Mouse (Mus musculus) CD4-positive, CD25-positive, alpha-beta regulatory T cell, adult 9 weeks (primary cell): ENCODE data around the gene Knstrn. TPM values are rescaled to one million over a fixed set of nuclear protein-coding genes. Genes with fewer than 3 reads are reported as not detected.

Source experiments
- polyA plus RNA-seq: library from polyadenylated mRNA; unstranded; fragments of 100-300 nt; shearing (Covaris generic); gene quantifications from one replicate; pipeline ENCODE4 v1.2.1, GENCODE M21; 2017

The Knstrn gene
- 10.4 TPM for polyA plus RNA-seq

GRCm38 (mm10) chr2:118813981-118814836 is at the start of gene Knstrn:
Gene Knstrn, plus strand, starts transcription at chr2:118814003.

GRCm38 (mm10) chr2:118772158-118772874 is 41.5 kb upstream of the Knstrn start, which contains the start of gene Phgr1:
Gene Phgr1, plus strand, starts transcription at chr2:118772769.

GRCm38 (mm10) chr2:118779504-118780480 is 34.0 kb upstream of the Knstrn start, which contains the start of gene Disp2:
Gene Disp2, plus strand, starts transcription at chr2:118779719.

GRCm38 (mm10) chr2:118861454-118862339 is 47.9 kb downstream of the Knstrn start, which contains the start of gene Ivd:
Gene Ivd, plus strand, starts transcription at chr2:118861954.

GRCm38 (mm10) chr2:118899981-118900825 is 86.4 kb downstream of the Knstrn start, which contains the start of gene Bahd1:
Gene Bahd1, plus strand, starts transcription at chr2:118900377.

Other genes starting within 250 kb of the Knstrn start
- 7.5 TPM for gene Bub1b, start 215.8 kb upstream of the Knstrn start, polyA plus RNA-seq
- gene Pak6, start 150.7 kb upstream of the Knstrn start, polyA plus RNA-seq: 0.36 TPM
- gene Ankrd63, start 110.0 kb upstream of the Knstrn start, polyA plus RNA-seq: not detected
- gene Plcb2, start 85.6 kb upstream of the Knstrn start, polyA plus RNA-seq: 26.2 TPM
- gene Inafm2, start 68.2 kb upstream of the Knstrn start, polyA plus RNA-seq: 3.0 TPM
- 0.07 TPM for gene Ccdc9b, start 51.3 kb upstream of the Knstrn start, polyA plus RNA-seq
- gene Phgr1, start 41.2 kb upstream of the Knstrn start, polyA plus RNA-seq: not detected
- gene Disp2, start 34.3 kb upstream of the Knstrn start, polyA plus RNA-seq: not detected
- 94.6 TPM for gene Ivd, start 48.0 kb downstream of the Knstrn start, polyA plus RNA-seq
- 1.3 TPM for gene Bahd1, start 86.4 kb downstream of the Knstrn start, polyA plus RNA-seq
- gene Chst14, start 112.5 kb downstream of the Knstrn start, polyA plus RNA-seq: 3.0 TPM
- gene Ccdc32, start 215.4 kb downstream of the Knstrn start, polyA plus RNA-seq: 27.4 TPM
- 2.5 TPM for gene Rpusd2, start 220.8 kb downstream of the Knstrn start, polyA plus RNA-seq
- gene Knl1, start 233.1 kb downstream of the Knstrn start, polyA plus RNA-seq: 2.3 TPM